11 mouse cellular contexts compared by ENCODE assay signal in the genomic region with DNA sequence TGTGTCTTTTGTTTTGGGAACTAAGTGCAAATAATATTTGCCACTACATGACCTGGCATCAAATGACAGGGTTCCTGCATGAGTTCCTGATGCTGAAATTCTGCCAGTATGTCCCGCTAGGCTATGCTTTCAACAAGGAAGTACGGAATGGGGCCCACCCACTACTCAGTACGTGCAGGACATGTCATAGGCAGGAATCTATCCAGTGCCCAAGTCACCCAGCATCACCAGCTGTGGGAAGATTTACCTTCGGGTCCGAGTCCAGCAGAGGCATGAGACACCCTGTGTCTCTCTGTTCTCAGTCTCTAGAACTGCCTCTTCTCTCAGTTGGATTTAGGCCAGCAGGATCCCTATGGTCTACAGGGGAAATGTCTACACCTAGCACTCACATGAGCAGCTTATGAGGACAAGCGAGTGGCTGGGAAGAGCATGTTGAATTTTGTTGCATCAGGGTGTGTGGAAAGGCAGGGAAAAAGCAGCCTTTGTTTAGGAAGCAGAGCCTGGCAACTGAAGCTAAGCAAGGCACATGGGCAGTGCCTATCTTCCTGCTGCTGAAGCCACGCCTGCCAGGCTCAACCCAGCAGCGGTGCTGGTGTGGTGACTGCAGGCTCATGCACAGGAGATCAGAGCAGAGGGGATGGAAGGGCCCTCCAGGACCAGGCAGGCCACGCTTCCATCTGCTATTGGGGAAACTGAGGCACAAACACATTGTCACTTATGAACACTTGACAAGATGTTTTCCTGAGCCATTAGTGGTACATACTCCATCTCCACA. TPM values are rescaled to one million over a fixed set of nuclear protein-coding genes. Genes with fewer than 3 reads are reported as not detected.
A peak's percentile ranks its signal among the peaks of the same experiment; 100 is the strongest.
DNase-seq lines count a peak whose midpoint lies in the region; ATAC-seq and TF ChIP-seq lines count a peak whose summit lies in the region.
"Had no signal": no experiment of that assay in that cellular context is flagged by ENCODE, and none has a peak within 500 bp of the region (broad histone marks: within the 10 kb centered on the region; RNA-seq: fewer than 3 reads in every experiment).

No protein-coding gene starts in this region.

- no peaks in the 10 kb centered on the region for H3K27me3 ChIP-seq in lung, embryonic 14.5 days (ENCODE audit: insufficient read depth, low read length)
- no peaks in the 10 kb centered on the region for H3K27me3 ChIP-seq in liver, embryonic 15.5 days
- H3K27me3 ChIP-seq in stomach, postnatal 0 days (ENCODE audit: control insufficient read depth, insufficient read depth, low read length) = no peaks in the 10 kb centered on the region
- H3K27me3 ChIP-seq in forebrain, embryonic 13.5 days = no peaks in the 10 kb centered on the region
- H3K27me3 ChIP-seq: CH12.LX; lung, embryonic 15.5 days had no signal

- ATAC-seq in lung, embryonic 14.5 days (ENCODE audit: insufficient read depth) = no peak
- peak; percentile 85 for ATAC-seq in erythroblast, adult 5-6 weeks (replicated peaks; ENCODE audit: low FRiP score, poor library complexity, severe bottlenecking)
- ATAC-seq in liver, embryonic 15.5 days (ENCODE audit: insufficient read depth) = peak; percentile 85
- peak; percentile 53; the same call in 1 of the 2 replicates for ATAC-seq in stomach, postnatal 0 days (ENCODE audit: low FRiP score, low TSS enrichment)
- no peak for ATAC-seq in forebrain, embryonic 13.5 days

- peak; percentile 24 for DNase-seq in lung, embryonic 14.5 days
- no peak for DNase-seq in lung, postnatal 4 days
- no peak for DNase-seq in stomach, postnatal 0 days (ENCODE audit: low spot score)
- DNase-seq in left cerebral cortex, adult 11 months (ENCODE audit: low spot score) = no peak
- DNase-seq: cerebellum, adult 18-20 months; heart, postnatal 36 days had no signal

- H3K4me1 ChIP-seq in lung, embryonic 14.5 days (ENCODE audit: insufficient read depth) = no peaks in the 10 kb centered on the region; the same call in 1 of the 2 replicates
- H3K4me1 ChIP-seq in liver, embryonic 15.5 days (replicated peaks) = peaks cover 36% of the 10 kb centered on the region
- H3K4me1 ChIP-seq in stomach, postnatal 0 days (replicated peaks; ENCODE audit: control insufficient read depth, insufficient read depth) = 0 out of 2 replicates have a peak, but pooled peaks cover under 1% of the 10 kb centered on the region
- H3K4me1 ChIP-seq in forebrain, embryonic 13.5 days = 0 out of 2 replicates have a peak, but pooled peaks cover 3% of the 10 kb centered on the region

- H3K4me2 ChIP-seq in lung, embryonic 14.5 days = no peak overlapping the region
- no peak overlapping the region; the same call in 1 of the 2 replicates for H3K4me2 ChIP-seq in liver, embryonic 15.5 days
- H3K4me2 ChIP-seq in stomach, postnatal 0 days (replicated peaks; ENCODE audit: low read depth) = no peak overlapping the region
- no peak overlapping the region for H3K4me2 ChIP-seq in forebrain, embryonic 13.5 days
- H3K4me2 ChIP-seq: lung, embryonic 15.5 days had no signal

- no peak for TF ChIP-seq EP300 in stomach, postnatal 0 days (optimal IDR thresholded peaks at IDR 0.05)

- H3K27ac ChIP-seq in lung, embryonic 14.5 days (ENCODE audit: low read depth) = no peak overlapping the region
- H3K27ac ChIP-seq in liver, embryonic 15.5 days (replicated peaks) = peak overlapping the region; percentile 70
- peak overlapping the region; percentile 45; the same call in 1 of the 2 replicates for H3K27ac ChIP-seq in stomach, postnatal 0 days (replicated peaks)
- no peak overlapping the region for H3K27ac ChIP-seq in forebrain, embryonic 13.5 days
- H3K27ac ChIP-seq: lung, embryonic 15.5 days had no signal

- no peak overlapping the region for H3K4me3 ChIP-seq in lung, embryonic 14.5 days (ENCODE audit: low read depth, low read length)
- no peak overlapping the region for H3K4me3 ChIP-seq in liver, embryonic 15.5 days (replicated peaks)
- no peak overlapping the region for H3K4me3 ChIP-seq in stomach, postnatal 0 days (ENCODE audit: low read depth, low read length)
- no peak overlapping the region for H3K4me3 ChIP-seq in forebrain, embryonic 13.5 days
- H3K4me3 ChIP-seq: lung, embryonic 15.5 days had no signal

- no peak overlapping the region for H3K9ac ChIP-seq in lung, embryonic 14.5 days
- no peak overlapping the region for H3K9ac ChIP-seq in liver, embryonic 15.5 days
- no peak overlapping the region for H3K9ac ChIP-seq in stomach, postnatal 0 days (ENCODE audit: low read length)
- no peak overlapping the region for H3K9ac ChIP-seq in forebrain, embryonic 13.5 days
- H3K9ac ChIP-seq: lung, embryonic 15.5 days had no signal

- WGBS in lung, embryonic 14.5 days = 72% methylated on average over 9 of the region's 9 CpGs
- 61% methylated on average over 9 of the region's 9 CpGs for WGBS in liver, embryonic 15.5 days (ENCODE audit: insufficient replicate concordance)
- WGBS in stomach, postnatal 0 days = 56% methylated on average over 9 of the region's 9 CpGs
- WGBS in forebrain, embryonic 13.5 days = 84% methylated on average over 9 of the region's 9 CpGs

- no peak for TF ChIP-seq CTCF in lung, embryonic 14.5 days (IDR thresholded peaks at IDR 0.05; ENCODE audit: low read depth)
- TF ChIP-seq CTCF in stomach, postnatal 0 days (IDR thresholded peaks at IDR 0.05; ENCODE audit: low read depth) = no peak

- H3K9me3 ChIP-seq in lung, embryonic 14.5 days (ENCODE audit: low read depth, low read length) = no peaks in the 10 kb centered on the region
- no peaks in the 10 kb centered on the region for H3K9me3 ChIP-seq in liver, embryonic 15.5 days (replicated peaks)
- no peaks in the 10 kb centered on the region for H3K9me3 ChIP-seq in stomach, postnatal 0 days (ENCODE audit: control insufficient read depth, low read length)
- no peaks in the 10 kb centered on the region for H3K9me3 ChIP-seq in forebrain, embryonic 13.5 days (replicated peaks)
- H3K9me3 ChIP-seq: lung, embryonic 15.5 days had no signal

- H3K36me3 ChIP-seq in lung, embryonic 14.5 days (ENCODE audit: insufficient read depth) = no peaks in the 10 kb centered on the region
- H3K36me3 ChIP-seq in liver, embryonic 15.5 days (replicated peaks) = no peaks in the 10 kb centered on the region
- H3K36me3 ChIP-seq in stomach, postnatal 0 days (ENCODE audit: control insufficient read depth, insufficient read depth, low read length) = no peaks in the 10 kb centered on the region
- no peaks in the 10 kb centered on the region for H3K36me3 ChIP-seq in forebrain, embryonic 13.5 days (ENCODE audit: poor library complexity, severe bottlenecking)
- H3K36me3 ChIP-seq: lung, embryonic 15.5 days had no signal

RNA-seq across cellular contexts. Expression of a gene that starts 59.2 kb away (rescaled TPM):
- polyA plus RNA-seq in lung, embryonic 14.5 days (2014; fragmentation: Nextera tagmentation; extraction: Ambion mirVana) = 11.3 and 11.5 TPM in 2 replicates
- total RNA-seq in erythroblast, adult 5-6 weeks (2015; ENCODE audit: low replicate concordance) = 5.0 and 10.7 TPM in 2 replicates
- total RNA-seq in erythroblast, adult 5-6 weeks (2017; ENCODE audit: low replicate concordance) = 6.0 and 8.4 TPM in 2 replicates
- 2.3 and 2.6 TPM in 2 replicates for polyA plus RNA-seq in liver, embryonic 15.5 days (2015; fragmentation: Nextera tagmentation; extraction: Ambion mirVana)
- polyA plus RNA-seq in stomach, postnatal 0 days (2015; fragmentation: Nextera tagmentation; extraction: Ambion mirVana) = 6.5 and 6.6 TPM in 2 replicates
- polyA plus RNA-seq in forebrain, embryonic 13.5 days (2015; fragmentation: Nextera tagmentation; extraction: Ambion mirVana) = 9.8 and 10.9 TPM in 2 replicates

Comparison
In these comparisons a context has a peak if more than half of its experiments do, and no peak if none do; other contexts are left out.
1. ATAC-seq: peak in erythroblast, adult 5-6 weeks (single experiment), liver, embryonic 15.5 days (single experiment) and stomach, postnatal 0 days (single experiment); none in lung, embryonic 14.5 days (single experiment) and forebrain, embryonic 13.5 days (single experiment).
2. H3K27ac ChIP-seq: peak in liver, embryonic 15.5 days (single experiment) and stomach, postnatal 0 days (single experiment); none in lung, embryonic 14.5 days (single experiment) and forebrain, embryonic 13.5 days (single experiment).